Mouse (Mus musculus): ENCODE data around the gene Tmem8b.

DNA sequence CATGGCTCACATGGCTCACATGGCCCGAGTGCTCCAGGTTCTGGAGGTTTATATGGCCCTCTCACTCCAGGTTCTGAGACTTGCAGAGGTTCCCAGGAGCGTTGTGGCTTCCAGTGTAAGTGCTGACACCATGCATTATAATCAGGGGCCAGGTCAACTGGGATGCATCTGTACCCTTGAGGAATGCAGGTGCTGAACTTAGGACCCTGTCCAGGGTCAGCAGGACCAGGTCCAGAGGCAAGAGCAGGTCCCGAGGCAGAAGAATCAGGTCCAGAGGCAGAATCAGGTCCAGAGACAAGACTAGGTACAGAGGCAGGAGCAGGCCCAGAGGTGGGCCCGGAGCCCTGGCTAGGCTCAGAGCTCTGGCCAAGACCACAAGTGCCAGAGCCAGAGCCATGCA is 16.0 kb upstream of the Tmem8b start:
- TF ChIP-seq POLR2A (IDR thresholded peaks at IDR 0.05; ENCODE audit: low read depth, low read length) (no peak), CTCF (IDR thresholded peaks at IDR 0.05; ENCODE audit: extremely low read depth, insufficient read depth, insufficient read length, insufficient replicate concordance) (no peak)

Data from spleen, adult 2 months (tissue).